Comparison of ENCODE assay signal across 15 mouse cellular contexts in the genomic region with DNA sequence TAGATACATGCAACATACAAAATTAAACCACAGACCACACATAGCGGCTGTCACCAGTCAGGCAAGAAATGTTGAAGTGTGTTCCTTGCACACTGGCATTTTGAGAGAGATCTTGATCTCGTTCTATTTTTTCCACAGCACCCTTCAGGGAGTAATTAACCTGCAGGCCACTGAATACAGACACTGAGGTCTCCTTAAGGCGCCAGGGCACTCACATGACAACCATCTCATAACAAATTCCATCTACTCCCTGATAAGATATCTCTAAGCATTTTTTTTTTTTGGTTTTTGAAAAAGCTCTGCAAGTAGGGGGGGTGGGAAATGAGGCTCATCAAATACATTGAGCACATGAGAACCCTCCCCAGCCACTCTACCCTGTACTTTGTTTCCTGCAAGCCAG.
"Had no signal": no experiment of that assay in that cellular context is flagged by ENCODE, and none has a peak within 500 bp of the region (broad histone marks: within the 10 kb centered on the region; RNA-seq: fewer than 3 reads in every experiment).

No protein-coding gene starts in this region.

- H3K27me3 ChIP-seq: neural tube, embryonic 15.5 days; stomach, embryonic 15.5 days had no signal

- DNase-seq: retina, postnatal 1 day; right cerebral cortex, adult 18-20 months; right cerebral cortex, postnatal 14 days; right cerebral cortex, postnatal 25 days; right cerebral cortex, postnatal 4 days; spleen, adult 18-20 months; thymus, adult 18-20 months; thymus, adult 2 months; thymus, postnatal 14 days; thymus, postnatal 25 days; thymus, postnatal 36 days; thymus, postnatal 4 days had no signal

- H3K4me2 ChIP-seq: neural tube, embryonic 15.5 days; stomach, embryonic 15.5 days had no signal

- H3K4me3 ChIP-seq: neural tube, embryonic 15.5 days; stomach, embryonic 15.5 days had no signal

- H3K9ac ChIP-seq: neural tube, embryonic 15.5 days; stomach, embryonic 15.5 days had no signal

- H3K36me3 ChIP-seq: neural tube, embryonic 15.5 days; stomach, embryonic 15.5 days had no signal

- H3K27ac ChIP-seq: neural tube, embryonic 15.5 days; stomach, embryonic 15.5 days; stomach, postnatal 0 days had no signal

- H3K9me3 ChIP-seq: neural tube, embryonic 15.5 days; stomach, embryonic 15.5 days had no signal

- H3K4me1 ChIP-seq: neural tube, embryonic 15.5 days; stomach, embryonic 15.5 days had no signal
